Mouse (Mus musculus): ENCODE results near the gene Lrriq1.

The Lrriq1 gene

GRCm38 (mm10) chr10:103029132-103029729, 206.9 kb downstream of the Lrriq1 start:
- in situ Hi-C loops (cut with MboI, MseI) = no loop called here

- in situ Hi-C loops (cut with MboI, MseI) = no loop called here
These were observed 207.6 kb downstream of the Lrriq1 start for GRCm38 (mm10) chr10:103028253-103029131.

- in situ Hi-C loops (cut with MboI, MseI) = no loop called here
These were observed 208.2 kb downstream of the Lrriq1 start for GRCm38 (mm10) chr10:103027931-103028252.

- in situ Hi-C loops (cut with MboI, MseI) = no loop called here
These were observed 208.7 kb downstream of the Lrriq1 start for GRCm38 (mm10) chr10:103027226-103027930.

GRCm38 (mm10) chr10:103026636-103027225, 209.4 kb downstream of the Lrriq1 start:
- in situ Hi-C loops (cut with MboI, MseI) = no loop called here

- in situ Hi-C loops (cut with MboI, MseI) = no loop called here
These were observed 233.6 kb downstream of the Lrriq1 start for GRCm38 (mm10) chr10:103002556-103002955.

- in situ Hi-C loops (cut with MboI, MseI) = no loop called here
These were observed 235.2 kb downstream of the Lrriq1 start for GRCm38 (mm10) chr10:103000902-103001301.

- in situ Hi-C loops (cut with MboI, MseI) = no loop called here
These were observed 236.5 kb downstream of the Lrriq1 start for GRCm38 (mm10) chr10:102999584-102999983.

Measured in T-helper 1 cell (primary cell).